Mouse (Mus musculus) lung, postnatal 0 days (tissue): ENCODE results near the gene Ttll11.

Experiments used
- CTCF ChIP-seq: IDR thresholded peaks from 2 replicates; pipeline ENCODE4 v1.5.1; 2016; ENCODE audit warnings: antibody characterized with exemption, mild to moderate bottlenecking
- EP300 ChIP-seq: IDR thresholded peaks from 2 replicates; pipeline ENCODE4 v1.6.1; 2016; ENCODE audit warnings: antibody characterized with exemption, mild to moderate bottlenecking, control low read depth

- TF ChIP-seq CTCF, result no peak
- TF ChIP-seq EP300, result no peak
These were observed 156.1 kb downstream of the Ttll11 start for GRCm38 (mm10) chr2:35823589-35823988.
